Mouse (Mus musculus): ENCODE measurements around the gene Serpina3c. TPM values are rescaled to one million over a fixed set of nuclear protein-coding genes. Genes with fewer than 3 reads are reported as not detected.
"Not testable (repeated sequence)": the region's sequence is repeated elsewhere in the genome, so short reads cannot be mapped to it uniquely, and the experiment has no call there.

The Serpina3c gene
- polyA plus RNA-seq, 1 experiment from 2014 or later = not detected

GRCm38 (mm10) chr12:104142427-104142826, 11.2 kb downstream of the Serpina3c start:
- Histone ChIP-seq H3K4me2 (no peak overlapping the region), H3K4me1 (replicated peaks) (no peaks in the 10 kb centered on the region), H3K27ac (replicated peaks) (no peak overlapping the region), H3K9ac (no peak overlapping the region), H3K4me3 (no peak overlapping the region), H3K27me3 (no peaks in the 10 kb centered on the region), H3K36me3 (no peaks in the 10 kb centered on the region), H3K9me3 (no peaks in the 10 kb centered on the region)
- ATAC-seq (ENCODE audit: low read depth) = no peak
- WGBS = 31% methylated on average over 1 of the region's 1 CpGs

GRCm38 (mm10) chr12:104141506-104141905, 12.2 kb downstream of the Serpina3c start:
- Histone ChIP-seq H3K4me1 (replicated peaks) (no peaks in the 10 kb centered on the region), H3K27ac (replicated peaks) (no peak overlapping the region), H3K4me2 (no peak overlapping the region), H3K9ac (no peak overlapping the region), H3K9me3 (no peaks in the 10 kb centered on the region), H3K4me3 (no peak overlapping the region), H3K36me3 (no peaks in the 10 kb centered on the region), H3K27me3 (no peaks in the 10 kb centered on the region)
- WGBS = 93% methylated on average over 1 of the region's 1 CpGs
- no peak for ATAC-seq (ENCODE audit: low read depth)

GRCm38 (mm10) chr12:104140543-104141103, 13.0 kb downstream of the Serpina3c start:
- no peak for ATAC-seq (ENCODE audit: low read depth)
- Histone ChIP-seq H3K9me3 (no peaks in the 10 kb centered on the region), H3K27me3 (no peaks in the 10 kb centered on the region), H3K4me3 (no peak overlapping the region), H3K4me1 (replicated peaks) (no peaks in the 10 kb centered on the region), H3K9ac (no peak overlapping the region), H3K27ac (replicated peaks) (no peak overlapping the region), H3K36me3 (no peaks in the 10 kb centered on the region), H3K4me2 (no peak overlapping the region)
- WGBS = 92% methylated on average over 4 of the region's 4 CpGs

GRCm38 (mm10) chr12:104138216-104138615, 15.5 kb downstream of the Serpina3c start:
- no peak for ATAC-seq (ENCODE audit: low read depth)
- H3K36me3 ChIP-seq = no peaks in the 10 kb centered on the region
- no peaks in the 10 kb centered on the region for H3K4me1 ChIP-seq (replicated peaks)
- 89% methylated on average over 2 of the region's 2 CpGs for WGBS
- H3K4me3 ChIP-seq = no peak overlapping the region
- no peak overlapping the region for H3K27ac ChIP-seq (replicated peaks)
- H3K9ac ChIP-seq = no peak overlapping the region
- no peaks in the 10 kb centered on the region for H3K9me3 ChIP-seq
- H3K27me3 ChIP-seq = no peaks in the 10 kb centered on the region
- H3K4me2 ChIP-seq = no peak overlapping the region

- H3K9me3 ChIP-seq = no peaks in the 10 kb centered on the region
- no peaks in the 10 kb centered on the region for H3K36me3 ChIP-seq
- H3K9ac ChIP-seq = no peak overlapping the region
- H3K4me3 ChIP-seq = no peak overlapping the region
- no peak overlapping the region for H3K27ac ChIP-seq (replicated peaks)
- H3K4me1 ChIP-seq (replicated peaks) = no peaks in the 10 kb centered on the region
- no peak for ATAC-seq (ENCODE audit: low read depth)
- no peaks in the 10 kb centered on the region for H3K27me3 ChIP-seq
- no peak overlapping the region for H3K4me2 ChIP-seq
Measured at GRCm38 (mm10) chr12:104131041-104131440, 22.6 kb downstream of the Serpina3c start.

- Histone ChIP-seq H3K4me3 (no peak within 1 kb of the TSS), H3K27ac (replicated peaks) (no peak within 1 kb of the TSS), H3K27me3 (no peaks in the 10 kb centered on the region), H3K4me1 (replicated peaks) (no peaks in the 10 kb centered on the region), H3K9ac (no peak within 1 kb of the TSS), H3K4me2 (no peak within 1 kb of the TSS), H3K9me3 (no peaks in the 10 kb centered on the region), H3K36me3 (no peaks in the 10 kb centered on the region)
- WGBS = 82% methylated on average over 5 of the region's 5 CpGs
- ATAC-seq (ENCODE audit: low read depth) = no peak
Measured at GRCm38 (mm10) chr12:104127696-104128095, 26.0 kb downstream of the Serpina3c start, which contains the start of gene Serpina3b. Gene Serpina3b, plus strand, starts transcription at chr12:104127996.

GRCm38 (mm10) chr12:104125021-104125560, 28.6 kb downstream of the Serpina3c start:
- no peaks in the 10 kb centered on the region for H3K4me1 ChIP-seq (replicated peaks)
- no peak overlapping the region for H3K9ac ChIP-seq
- no peaks in the 10 kb centered on the region for H3K9me3 ChIP-seq
- H3K36me3 ChIP-seq = no peaks in the 10 kb centered on the region
- 88% methylated on average over 5 of the region's 5 CpGs for WGBS
- no peak for ATAC-seq (ENCODE audit: low read depth)
- H3K27me3 ChIP-seq = no peaks in the 10 kb centered on the region
- H3K4me2 ChIP-seq = no peak overlapping the region
- H3K4me3 ChIP-seq = no peak overlapping the region
- H3K27ac ChIP-seq (replicated peaks) = no peak overlapping the region

GRCm38 (mm10) chr12:104123996-104124395, 29.7 kb downstream of the Serpina3c start:
- Histone ChIP-seq H3K27ac (replicated peaks) (no peak overlapping the region), H3K9ac (no peak overlapping the region), H3K4me1 (replicated peaks) (no peaks in the 10 kb centered on the region), H3K4me3 (no peak overlapping the region), H3K27me3 (no peaks in the 10 kb centered on the region), H3K4me2 (no peak overlapping the region), H3K36me3 (no peaks in the 10 kb centered on the region), H3K9me3 (no peaks in the 10 kb centered on the region)
- no peak for ATAC-seq (ENCODE audit: low read depth)
- 81% methylated on average over 2 of the region's 2 CpGs for WGBS

GRCm38 (mm10) chr12:104123097-104123496, 30.6 kb downstream of the Serpina3c start:
- ATAC-seq (ENCODE audit: low read depth) = no peak
- 86% methylated on average over 1 of the region's 1 CpGs for WGBS

GRCm38 (mm10) chr12:104114921-104115579, 38.6 kb downstream of the Serpina3c start:
- Histone ChIP-seq H3K9ac (no peak overlapping the region), H3K4me2 (no peak overlapping the region), H3K27me3 (no peaks in the 10 kb centered on the region), H3K4me3 (no peak overlapping the region), H3K9me3 (no peaks in the 10 kb centered on the region), H3K27ac (replicated peaks) (no peak overlapping the region), H3K36me3 (no peaks in the 10 kb centered on the region), H3K4me1 (replicated peaks) (no peaks in the 10 kb centered on the region)
- 66% methylated on average over 3 of the region's 3 CpGs for WGBS
- ATAC-seq (ENCODE audit: low read depth) = no peak

More at GRCm38 (mm10) chr12:104123097-104123496, 30.6 kb downstream of the Serpina3c start:
- Histone ChIP-seq H3K27ac (replicated peaks) (no peak overlapping the region), H3K4me2 (no peak overlapping the region), H3K9ac (no peak overlapping the region), H3K27me3 (no peaks in the 10 kb centered on the region), H3K4me1 (replicated peaks) (no peaks in the 10 kb centered on the region), H3K9me3 (no peaks in the 10 kb centered on the region), H3K4me3 (no peak overlapping the region), H3K36me3 (no peaks in the 10 kb centered on the region)

GRCm38 (mm10) chr12:104112333-104112732, 41.3 kb downstream of the Serpina3c start, which contains the start of gene Serpina3a:
Gene Serpina3a, plus strand, starts transcription at chr12:104112724.
- H3K9me3 ChIP-seq = not testable (repeated sequence)
- WGBS = 94% methylated on average over 11 of the region's 11 CpGs

GRCm38 (mm10) chr12:104108507-104108906, 45.2 kb downstream of the Serpina3c start:
- no peaks in the 10 kb centered on the region for H3K4me1 ChIP-seq (replicated peaks)
- H3K4me3 ChIP-seq = no peak overlapping the region
- no peak overlapping the region for H3K9ac ChIP-seq
- no peak for ATAC-seq (ENCODE audit: low read depth)
- no peaks in the 10 kb centered on the region for H3K9me3 ChIP-seq
- no peaks in the 10 kb centered on the region for H3K27me3 ChIP-seq
- no peak overlapping the region for H3K4me2 ChIP-seq
- no peaks in the 10 kb centered on the region for H3K36me3 ChIP-seq
- H3K27ac ChIP-seq (replicated peaks) = no peak overlapping the region
- WGBS = 83% methylated on average over 2 of the region's 2 CpGs

More at GRCm38 (mm10) chr12:104112333-104112732, 41.3 kb downstream of the Serpina3c start, which contains the start of gene Serpina3a:
- H3K27me3 ChIP-seq; H3K36me3 ChIP-seq; H3K27ac ChIP-seq (replicated peaks); H3K4me3 ChIP-seq; H3K9ac ChIP-seq; H3K4me2 ChIP-seq; ATAC-seq (ENCODE audit: low read depth); H3K4me1 ChIP-seq (replicated peaks): not testable (repeated sequence)
